Mouse (Mus musculus): ENCODE results near the gene Gsk3a. TPM values are rescaled to one million over a fixed set of nuclear protein-coding genes. Genes with fewer than 3 reads are reported as not detected.

Gene Gsk3a
- total and polyA plus RNA-seq, 3 experiments = 45.8 to 76.1 (median 47.5) TPM

- peak; percentile 96 for DNase-seq (ENCODE audit: extremely low read depth)
- H3K79me2 ChIP-seq (replicated peaks; ENCODE audit: control insufficient read depth, extremely low read depth, insufficient read depth, poor library complexity, severe bottlenecking) = peaks cover 35% of the 10 kb centered on the region
- peak overlapping the region; percentile 78 for H3K27ac ChIP-seq (ENCODE audit: insufficient read depth, low read depth)
- dilution Hi-C loops (cut with MboI; ENCODE audit: extremely low pct_ligation_motif_present, extremely low pct_unique_long_range_greater_than_20kb, low sequenced_read_pairs) = no loop called here
- no peaks in the 10 kb centered on the region for H3K27me3 ChIP-seq (replicated peaks)
- no peak for TF ChIP-seq ZNF384 (IDR thresholded peaks at IDR 0.05; ENCODE audit: low read depth, low read length)
- peak; percentile 91 for TF ChIP-seq ELF1 (IDR thresholded peaks at IDR 0.05; ENCODE audit: low read depth, low read length)
- peak; percentile 62; the same call in 1 of the 2 replicates for TF ChIP-seq SIN3A (IDR thresholded peaks at IDR 0.05; ENCODE audit: low read length)
- peak; percentile 89 for TF ChIP-seq KAT2A (IDR thresholded peaks at IDR 0.05; ENCODE audit: insufficient replicate concordance, low read length)
- TF ChIP-seq POLR2A (IDR thresholded peaks at IDR 0.05; ENCODE audit: low read depth, low read length) = peak; percentile 73
- 0 out of 2 replicates have a peak, but pooled peaks have one; percentile 5 for TF ChIP-seq MEF2A (IDR thresholded peaks at IDR 0.05; ENCODE audit: borderline replicate concordance, low read depth, low read length)
- TF ChIP-seq TBP (conservative IDR thresholded peaks at IDR 0.05; ENCODE audit: low read depth, low read length) = peak; percentile 78
- TF ChIP-seq ETS1 (conservative IDR thresholded peaks at IDR 0.05; ENCODE audit: low read depth, low read length) = no peak
- TF ChIP-seq HCFC1 (IDR thresholded peaks at IDR 0.05; ENCODE audit: low read depth, low read length) = peak; percentile 81
- 0 out of 2 replicates have a peak, but pooled peaks have one; percentile 29 for TF ChIP-seq POLR2AphosphoS2 (IDR thresholded peaks at IDR 0.05; ENCODE audit: low read depth, low read length)
- peak; percentile 84 for TF ChIP-seq CHD2 (IDR thresholded peaks at IDR 0.05; ENCODE audit: low read length)
- 0 out of 2 replicates have a peak, but pooled peaks have one; percentile 34 for TF ChIP-seq GABPA (IDR thresholded peaks at IDR 0.05; ENCODE audit: insufficient replicate concordance, low read depth, low read length)
- peak; percentile 56; the same call in 1 of the 2 replicates for TF ChIP-seq MAX (IDR thresholded peaks at IDR 0.05; ENCODE audit: low read length)
- TF ChIP-seq BHLHE40 (IDR thresholded peaks at IDR 0.05; ENCODE audit: low read depth, low read length) = no peak
- peak; percentile 51; the same call in 1 of the 2 replicates for TF ChIP-seq MXI1 (IDR thresholded peaks at IDR 0.05; ENCODE audit: low read depth, low read length)
- TF ChIP-seq MAFK (IDR thresholded peaks at IDR 0.05; ENCODE audit: insufficient replicate concordance, low read length) = no peak
- TF ChIP-seq JUN (IDR thresholded peaks at IDR 0.05; ENCODE audit: insufficient read depth, low read depth, low read length) = no peak
- peak overlapping the region; percentile 57 to 88 (median 79) for H3K4me3 ChIP-seq (replicated peaks in 1 of 3; ENCODE audit: low read depth in 2 of 3, low read length in 2 of 3, poor library complexity in 1 of 3)
- in situ Hi-C loops (cut with MboI; ENCODE audit: low pct_ligation_motif_present, low pct_unique_long_range_greater_than_20kb, low sequenced_read_pairs) = no loop called here
- H3K9ac ChIP-seq (ENCODE audit: insufficient read depth, low read depth) = peak overlapping the region; percentile 96
- peaks cover 21 to 43% of the 10 kb centered on the region in 2 experiments for H3K36me3 ChIP-seq (replicated peaks in 1 of 2; ENCODE audit: control insufficient read depth in 1 of 2, insufficient read depth in 1 of 2, low read length in 1 of 2)
- peaks cover 6 to 35% of the 10 kb centered on the region in 2 experiments for H3K4me1 ChIP-seq (ENCODE audit: control insufficient read depth in 1 of 2, insufficient read depth in 2 of 2)
- H3K9me3 ChIP-seq (replicated peaks; ENCODE audit: low read length) = no peaks in the 10 kb centered on the region
- peak overlapping the region; percentile 94 for H3K4me2 ChIP-seq (ENCODE audit: insufficient read depth, low read depth, poor library complexity, severe bottlenecking)
Observed at GRCm38 (mm10) chr7:25238015-25238706, 510 bp upstream of the Gsk3a start.

DNA sequence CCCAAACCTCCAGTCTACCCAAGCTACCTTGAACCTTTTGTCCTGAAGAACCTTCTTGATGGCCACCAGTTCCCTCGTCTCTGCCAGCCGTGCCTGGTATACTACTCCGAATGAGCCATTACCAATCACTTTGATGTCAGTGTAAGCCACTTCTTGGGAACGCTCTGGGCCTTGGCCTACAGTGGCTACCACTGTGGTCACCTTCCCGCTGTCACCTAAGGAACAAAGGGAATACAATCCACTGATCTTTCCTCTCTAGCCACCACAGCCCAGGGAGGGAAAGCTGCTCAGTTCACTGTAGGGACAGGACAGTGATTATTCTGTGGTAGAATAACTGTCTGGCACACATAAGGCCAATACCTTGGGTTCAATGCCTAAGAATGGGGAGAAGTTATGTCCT lies 2.1 kb downstream of the Gsk3a start:
- Histone ChIP-seq H3K36me3 (replicated peaks in 1 of 2; ENCODE audit: control insufficient read depth in 1 of 2, insufficient read depth in 1 of 2, low read length in 1 of 2) (peaks cover 47 to 55% of the 10 kb centered on the region in 2 experiments), H3K9me3 (replicated peaks; ENCODE audit: low read length) (no peaks in the 10 kb centered on the region), H3K9ac (ENCODE audit: insufficient read depth, low read depth) (no peak overlapping the region), H3K4me3 (replicated peaks in 1 of 3; ENCODE audit: low read depth in 2 of 3, low read length in 2 of 3, poor library complexity in 1 of 3) (no peak overlapping the region), H3K27ac (ENCODE audit: insufficient read depth, low read depth) (no peak overlapping the region), H3K27me3 (replicated peaks) (no peaks in the 10 kb centered on the region), H3K4me2 (ENCODE audit: insufficient read depth, low read depth, poor library complexity, severe bottlenecking) (0 out of 2 replicates have a peak overlapping the region, but pooled peaks have one; percentile 88), H3K4me1 (ENCODE audit: control insufficient read depth in 1 of 2, insufficient read depth in 2 of 2) (peaks cover 8 to 37% of the 10 kb centered on the region in 2 experiments), H3K79me2 (replicated peaks; ENCODE audit: control insufficient read depth, extremely low read depth, insufficient read depth, poor library complexity, severe bottlenecking) (peaks cover 37% of the 10 kb centered on the region)
- dilution Hi-C loops (cut with MboI; ENCODE audit: extremely low pct_ligation_motif_present, extremely low pct_unique_long_range_greater_than_20kb, low sequenced_read_pairs) = no loop called here
- TF ChIP-seq CTCF (conservative IDR thresholded peaks at IDR 0.05 in 1 of 2, IDR thresholded peaks at IDR 0.05 in 1 of 2; ENCODE audit: low read depth in 2 of 2, low read length in 2 of 2) = no peak
- no peak for TF ChIP-seq TCF12 (IDR thresholded peaks at IDR 0.05; ENCODE audit: low read depth, low read length)
- no peak for TF ChIP-seq CHD2 (IDR thresholded peaks at IDR 0.05; ENCODE audit: low read length)
- no peak for TF ChIP-seq KAT2A (IDR thresholded peaks at IDR 0.05; ENCODE audit: insufficient replicate concordance, low read length)
- TF ChIP-seq ETS1 (conservative IDR thresholded peaks at IDR 0.05; ENCODE audit: low read depth, low read length) = no peak
- TF ChIP-seq POLR2A (IDR thresholded peaks at IDR 0.05; ENCODE audit: low read depth, low read length) = no peak
- no peak for TF ChIP-seq EP300 (IDR thresholded peaks at IDR 0.05; ENCODE audit: low read length)
- no peak for TF ChIP-seq USF1 (IDR thresholded peaks at IDR 0.05; ENCODE audit: low read depth, low read length)
- no peak for TF ChIP-seq MAFK (IDR thresholded peaks at IDR 0.05; ENCODE audit: insufficient replicate concordance, low read length)
- TF ChIP-seq RCOR1 (conservative IDR thresholded peaks at IDR 0.05; ENCODE audit: low read depth, low read length) = no peak
- no peak for TF ChIP-seq ELF1 (IDR thresholded peaks at IDR 0.05; ENCODE audit: low read depth, low read length)
- TF ChIP-seq ZKSCAN1 (IDR thresholded peaks at IDR 0.05; ENCODE audit: borderline replicate concordance, low read depth, low read length) = no peak
- no peak for TF ChIP-seq ZNF384 (IDR thresholded peaks at IDR 0.05; ENCODE audit: low read depth, low read length)
- no peak for TF ChIP-seq ZC3H11A (IDR thresholded peaks at IDR 0.05; ENCODE audit: low read depth, low read length)
- no peak for TF ChIP-seq PAX5 (IDR thresholded peaks at IDR 0.05; ENCODE audit: low read length)
- no peak for TF ChIP-seq MAZ (IDR thresholded peaks at IDR 0.05; ENCODE audit: low read depth, low read length)
- no peak for DNase-seq (ENCODE audit: extremely low read depth)
- in situ Hi-C loops (cut with MboI; ENCODE audit: low pct_ligation_motif_present, low pct_unique_long_range_greater_than_20kb, low sequenced_read_pairs) = no loop called here

All from CH12.LX (cell line).